Mouse (Mus musculus) embryo, embryonic 10 days (tissue): ENCODE measurements around the gene Hnrnpl.
A peak's percentile ranks its signal among the peaks of the same experiment; 100 is the strongest.

Experiments used
- DNase-seq: peaks from one replicate; pipeline ENCODE4 v3.0.0-alpha.2; 2015; ENCODE audit warnings: low spot score

The Hnrnpl gene

GRCm38 (mm10) chr7:28808221-28808941, at the start of gene Hnrnpl:
TSS of gene Hnrnpl (plus strand) at chr7:28808541.
- DNase-seq = peak; percentile 48

- DNase-seq = no peak
These were observed 49.7 kb upstream of the Hnrnpl start for GRCm38 (mm10) chr7:28758623-28759022.

GRCm38 (mm10) chr7:28761907-28762306, 46.4 kb upstream of the Hnrnpl start:
- no peak for DNase-seq

GRCm38 (mm10) chr7:28765211-28765610, 43.1 kb upstream of the Hnrnpl start:
- no peak for DNase-seq

- peak; percentile 96 for DNase-seq
These were observed 42.0 kb upstream of the Hnrnpl start, which contains the start of gene Sirt2 for GRCm38 (mm10) chr7:28766173-28766879. TSS of gene Sirt2 (plus strand) at chr7:28766735.

GRCm38 (mm10) chr7:28766910-28767309, 41.4 kb upstream of the Hnrnpl start:
- peak; percentile 28 for DNase-seq

- no peak for DNase-seq
These were observed 40.8 kb upstream of the Hnrnpl start, which contains the start of gene Nfkbib for GRCm38 (mm10) chr7:28767462-28767965. TSS of gene Nfkbib (minus strand) at chr7:28767512.

- no peak for DNase-seq
These were observed 38.9 kb upstream of the Hnrnpl start for GRCm38 (mm10) chr7:28769414-28769958.

GRCm38 (mm10) chr7:28770309-28770708, 38.0 kb upstream of the Hnrnpl start:
- no peak for DNase-seq

- DNase-seq = no peak
These were observed 36.5 kb upstream of the Hnrnpl start for GRCm38 (mm10) chr7:28771867-28772266.

GRCm38 (mm10) chr7:28773163-28773562, 35.2 kb upstream of the Hnrnpl start:
- no peak for DNase-seq

- DNase-seq = no peak
These were observed 34.2 kb upstream of the Hnrnpl start for GRCm38 (mm10) chr7:28774164-28774563.

- no peak for DNase-seq
These were observed 33.2 kb upstream of the Hnrnpl start for GRCm38 (mm10) chr7:28775129-28775528.

GRCm38 (mm10) chr7:28778825-28779224, 29.5 kb upstream of the Hnrnpl start:
- no peak for DNase-seq

- DNase-seq = peak; percentile 88
These were observed 28.2 kb upstream of the Hnrnpl start for GRCm38 (mm10) chr7:28780067-28780658.

GRCm38 (mm10) chr7:28780857-28781256, 27.5 kb upstream of the Hnrnpl start:
- DNase-seq = no peak

GRCm38 (mm10) chr7:28781261-28781663, 27.1 kb upstream of the Hnrnpl start:
- no peak for DNase-seq

GRCm38 (mm10) chr7:28785161-28785560, 23.2 kb upstream of the Hnrnpl start:
- no peak for DNase-seq

GRCm38 (mm10) chr7:28787884-28788283, 20.5 kb upstream of the Hnrnpl start:
- no peak for DNase-seq

- DNase-seq = no peak
These were observed 19.8 kb upstream of the Hnrnpl start, which contains the start of gene Rinl for GRCm38 (mm10) chr7:28788307-28789195. TSS of gene Rinl (plus strand) at chr7:28788969.

- no peak for DNase-seq
These were observed 19.1 kb upstream of the Hnrnpl start for GRCm38 (mm10) chr7:28789235-28789634.
